Mouse (Mus musculus) brain, embryonic 14.5 days (tissue): ENCODE measurements at regions not wholly inside any gene's neighbourhood (a gene's known extent, or its start where the extent isn't known, plus 50 kb on each side); places are given as distances from the start of the nearest gene placed in this dataset.

ENCODE experiments used
- CTCF ChIP-seq: fragments of 200-500 bp; IDR thresholded peaks from 2 replicates; pipeline ENCODE4 v1.5.1; 2012; ENCODE audit warnings: inconsistent platforms, mild to moderate bottlenecking, moderate library complexity, borderline replicate concordance; ENCODE audit not compliant: insufficient read depth, insufficient read length; ENCODE audit errors: extremely low read depth
- POLR2A ChIP-seq: fragments of 200-500 bp; IDR thresholded peaks from 2 replicates; pipeline ENCODE4 v1.6.1; 2012; ENCODE audit warnings: mild to moderate bottlenecking, inconsistent platforms, borderline replicate concordance; ENCODE audit not compliant: poor library complexity, insufficient read depth, insufficient read length, severe bottlenecking; ENCODE audit errors: extremely low read depth

DNA sequence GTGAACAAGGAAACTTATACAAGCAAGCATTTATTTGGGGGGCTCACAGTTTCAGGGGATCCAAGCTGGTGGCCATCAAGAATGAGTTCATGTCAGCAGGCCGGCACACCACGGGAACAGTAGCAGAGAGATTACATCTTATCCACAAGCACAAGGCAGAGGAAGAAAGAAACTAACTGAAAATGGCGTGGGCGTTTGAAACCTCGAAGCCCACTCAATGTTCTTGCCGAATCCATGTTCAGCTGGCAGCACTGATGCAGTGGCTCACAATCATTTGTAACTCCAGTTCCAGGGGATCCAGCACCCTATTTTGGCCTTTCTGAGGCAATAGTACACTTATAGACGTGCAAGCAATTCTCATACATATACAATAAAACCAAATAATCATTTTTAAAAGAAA is 404.7 kb downstream of the Cdh26 start:
- TF ChIP-seq CTCF (no peak), POLR2A (no peak)
